Mouse (Mus musculus) cerebellum, adult 18-20 months (tissue): ENCODE results near the gene Ddx58.

Source experiments
- DNase-seq, 2 experiments: peaks; one replicate each; pipeline ENCODE4 v3.0.0; 2021

The Ddx58 gene

DNA sequence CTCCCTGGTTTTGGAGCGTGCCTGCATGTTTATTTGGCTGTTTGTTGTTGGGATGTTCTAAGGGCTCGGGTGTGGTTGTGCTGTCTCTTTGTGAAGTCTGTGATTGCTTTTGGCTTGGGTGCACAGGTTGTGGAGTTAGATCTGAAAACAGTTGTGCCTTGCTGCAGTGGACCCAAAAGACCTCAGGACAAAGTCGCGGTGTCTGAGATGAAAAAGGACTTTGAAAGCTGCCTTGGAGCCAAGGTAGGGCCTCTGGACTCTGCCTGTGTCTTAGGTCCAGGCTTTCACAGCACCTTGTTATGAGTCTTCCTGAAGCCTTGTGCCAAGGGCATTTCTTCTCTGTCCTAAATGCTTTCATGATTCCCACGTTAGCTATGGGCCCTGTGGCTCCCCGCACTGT, 59.6 kb downstream of the Ddx58 start:
- DNase-seq, result no peak

- DNase-seq, result no peak
Observed at GRCm38 (mm10) chr4:40178584-40178983, 61.0 kb downstream of the Ddx58 start.

DNA sequence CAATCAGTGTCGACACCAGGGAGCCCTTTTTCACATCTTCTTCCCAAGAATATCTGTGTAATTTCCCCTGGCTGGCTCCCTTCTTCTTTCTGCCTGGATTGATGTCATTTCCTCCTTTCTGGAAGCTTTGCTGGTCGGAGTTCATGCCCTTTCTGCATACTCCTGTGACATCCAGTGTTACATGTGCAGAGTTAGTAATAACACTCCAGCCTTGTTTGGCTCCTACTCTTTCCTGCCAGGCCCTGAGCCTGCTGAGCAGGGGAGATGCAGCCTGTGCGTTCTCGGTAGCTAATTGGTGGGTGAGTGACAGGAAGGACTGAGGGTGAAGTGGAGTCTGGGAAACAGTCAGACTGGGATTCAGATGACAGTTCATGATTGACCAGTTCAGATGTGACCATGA, 65.3 kb downstream of the Ddx58 start:
- DNase-seq, result no peak

DNA sequence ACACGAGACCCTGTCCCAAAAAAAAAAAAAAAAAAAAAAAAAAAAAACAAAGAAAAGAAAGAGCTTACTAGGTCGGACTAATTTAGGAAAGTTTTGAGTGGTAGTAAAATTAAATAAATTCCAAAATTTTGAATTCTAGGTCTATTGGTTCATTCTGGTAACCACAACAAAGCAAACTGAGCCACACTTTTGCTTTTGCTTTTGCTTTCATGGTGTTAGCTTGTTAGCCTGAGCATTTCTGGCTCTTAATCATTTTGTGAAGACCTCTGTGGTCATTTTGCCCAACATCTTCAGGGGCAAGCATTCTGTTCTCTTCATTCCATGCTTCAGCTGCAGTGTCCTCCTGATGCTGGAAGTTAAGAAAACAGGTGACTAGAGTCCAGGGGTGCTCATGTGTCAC, 67.3 kb downstream of the Ddx58 start:
- DNase-seq, result no peak

- no peak for DNase-seq
Observed at GRCm38 (mm10) chr4:40171477-40171876, 68.2 kb downstream of the Ddx58 start.

DNA sequence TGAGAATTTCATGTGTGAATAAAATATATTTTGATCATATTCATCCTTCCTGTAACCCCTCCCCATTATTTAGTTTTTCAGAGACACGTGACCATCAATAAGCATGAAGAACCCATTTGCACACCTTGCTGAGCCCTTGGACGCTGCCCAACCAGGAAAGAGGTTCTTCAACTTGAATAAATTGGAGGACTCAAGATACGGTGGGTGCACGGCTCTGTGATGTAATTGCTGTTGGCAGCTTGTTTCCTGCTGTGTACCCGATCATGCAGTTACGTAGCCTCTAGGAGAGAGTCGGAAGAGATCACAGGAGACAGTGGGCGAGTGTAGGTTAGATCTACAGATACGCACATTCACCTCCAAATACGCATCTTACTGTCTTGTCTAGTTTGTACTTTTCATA, 76.0 kb downstream of the Ddx58 start:
- no peak for DNase-seq

GRCm38 (mm10) chr4:40160591-40161434, 78.8 kb downstream of the Ddx58 start:
- no peak for DNase-seq

DNA sequence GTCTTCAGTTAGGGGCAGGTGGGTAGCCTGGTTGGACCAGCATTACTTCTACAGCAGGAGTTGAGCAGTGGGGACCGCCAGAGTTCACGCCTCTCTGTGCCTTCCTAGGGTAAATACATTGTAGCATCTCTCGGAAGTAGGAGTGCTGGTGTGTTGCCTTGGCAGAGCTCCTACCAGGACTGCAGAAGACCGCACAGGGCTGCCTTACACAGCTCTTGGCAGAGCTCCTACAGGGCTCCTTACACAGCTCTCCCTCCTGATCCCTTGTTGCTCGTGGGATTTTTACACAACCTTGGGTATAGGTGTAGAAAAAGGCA, 81.4 kb downstream of the Ddx58 start:
- peak in 1 of 2 experiments; percentile 22 for DNase-seq

DNA sequence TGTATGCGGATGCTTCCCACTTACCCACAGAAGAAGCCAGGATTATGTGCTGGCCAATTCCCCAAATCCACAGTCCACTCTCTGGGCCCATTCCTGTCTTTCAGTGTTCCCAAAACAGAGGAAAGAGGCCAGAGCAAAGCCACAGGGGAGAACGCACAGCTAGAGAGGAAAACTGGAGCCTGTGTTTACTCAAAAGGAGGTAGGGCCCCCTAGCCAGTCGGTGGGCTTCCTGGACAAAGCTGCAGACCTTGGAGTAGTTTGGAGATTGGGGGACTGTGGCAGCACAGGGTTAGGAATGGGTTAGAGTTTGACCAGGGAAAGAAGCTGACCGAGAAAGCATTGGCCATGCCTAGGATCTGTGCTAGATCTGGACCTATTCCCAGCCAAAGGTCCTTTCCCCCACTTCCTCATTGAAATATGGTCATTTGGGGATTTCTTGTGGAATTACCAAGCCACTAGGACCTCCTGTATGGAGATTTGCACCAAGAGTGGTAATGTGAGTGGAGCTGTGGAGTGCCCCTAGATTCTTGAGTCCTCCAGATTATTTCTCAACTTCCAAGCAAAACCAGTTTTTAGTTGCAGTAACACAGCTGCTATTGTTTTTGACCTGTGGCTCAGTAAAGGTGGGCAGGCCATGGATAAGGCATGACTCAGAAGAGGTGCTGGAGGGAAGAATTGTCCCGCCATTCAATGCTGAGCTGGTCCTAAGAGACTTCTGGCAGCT, 82.0 kb downstream of the Ddx58 start:
- DNase-seq, result no peak

DNA sequence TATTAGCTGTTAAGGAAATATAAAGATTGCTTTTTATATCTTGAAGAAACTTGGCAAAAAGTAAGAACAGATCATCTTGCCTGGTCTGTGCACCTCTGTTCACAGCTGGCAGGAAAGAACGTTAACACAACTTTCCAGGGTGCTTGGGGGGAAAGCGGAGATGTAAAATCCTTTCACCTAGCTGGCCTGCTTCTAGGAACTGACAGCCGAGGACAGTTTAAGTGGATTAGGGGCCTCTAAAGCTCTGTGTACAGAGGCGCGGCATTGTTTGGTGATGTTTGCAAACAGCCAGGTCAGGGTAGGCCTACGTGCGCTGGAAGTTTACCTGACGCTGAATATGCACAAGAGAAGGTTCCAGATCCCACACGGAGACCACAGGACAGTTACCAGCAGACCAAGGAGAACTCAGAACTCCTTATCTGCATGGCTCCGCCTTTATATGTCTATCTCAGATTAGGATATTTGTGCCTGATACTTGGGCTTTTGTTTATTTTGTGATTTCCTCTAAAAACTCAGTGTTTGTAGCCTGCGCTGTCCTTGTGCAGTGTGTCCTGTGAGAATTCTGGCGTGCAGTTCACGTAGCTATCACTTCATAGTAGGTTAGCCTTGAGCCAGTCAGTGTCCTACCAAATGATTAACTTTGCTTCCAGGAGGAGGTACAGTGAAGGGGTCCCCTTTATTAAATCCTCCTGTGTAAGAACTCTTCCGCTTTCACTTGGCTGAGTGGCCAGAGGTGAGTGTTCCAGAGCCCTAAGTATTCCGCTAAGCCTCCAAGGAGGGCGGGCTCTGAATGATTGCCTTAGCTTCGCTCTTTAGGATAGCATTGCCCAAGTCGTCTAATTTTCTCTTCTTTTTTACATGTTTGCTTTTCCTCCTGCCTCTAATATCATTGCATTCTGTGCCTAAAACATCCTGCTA, 82.8 kb downstream of the Ddx58 start:
- no peak for DNase-seq

- DNase-seq, result no peak
Observed at GRCm38 (mm10) chr4:40156153-40156552, 83.5 kb downstream of the Ddx58 start.

- no peak for DNase-seq
Observed at GRCm38 (mm10) chr4:40155467-40155999, 84.1 kb downstream of the Ddx58 start.

DNA sequence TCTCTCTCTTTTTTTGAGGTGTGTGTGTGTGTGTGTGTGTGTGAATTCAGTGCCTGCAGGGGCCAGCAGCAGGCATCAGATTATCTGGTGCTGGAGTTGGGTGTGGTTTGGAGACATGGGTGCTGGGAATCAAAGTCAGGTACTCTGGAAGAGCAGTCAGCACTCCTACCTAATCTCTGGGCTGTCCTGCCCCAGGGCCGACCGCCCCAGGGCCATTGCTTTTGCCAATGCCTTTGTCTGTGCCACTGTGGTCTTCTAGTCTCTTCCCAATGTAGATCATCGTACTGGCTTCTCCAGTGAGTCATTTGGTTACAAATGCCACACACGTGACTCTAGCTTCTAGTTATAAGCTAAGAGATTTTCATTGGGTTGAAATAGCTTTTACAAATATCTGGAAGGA, 84.9 kb downstream of the Ddx58 start:
- no peak for DNase-seq
